Mouse (Mus musculus): ENCODE measurements around the gene Sec14l4. TPM values are rescaled to one million over a fixed set of nuclear protein-coding genes. Genes with fewer than 3 reads are reported as not detected.

Sec14l4 gene
- not detected for polyA plus RNA-seq (2017; shearing (Covaris generic))

DNA sequence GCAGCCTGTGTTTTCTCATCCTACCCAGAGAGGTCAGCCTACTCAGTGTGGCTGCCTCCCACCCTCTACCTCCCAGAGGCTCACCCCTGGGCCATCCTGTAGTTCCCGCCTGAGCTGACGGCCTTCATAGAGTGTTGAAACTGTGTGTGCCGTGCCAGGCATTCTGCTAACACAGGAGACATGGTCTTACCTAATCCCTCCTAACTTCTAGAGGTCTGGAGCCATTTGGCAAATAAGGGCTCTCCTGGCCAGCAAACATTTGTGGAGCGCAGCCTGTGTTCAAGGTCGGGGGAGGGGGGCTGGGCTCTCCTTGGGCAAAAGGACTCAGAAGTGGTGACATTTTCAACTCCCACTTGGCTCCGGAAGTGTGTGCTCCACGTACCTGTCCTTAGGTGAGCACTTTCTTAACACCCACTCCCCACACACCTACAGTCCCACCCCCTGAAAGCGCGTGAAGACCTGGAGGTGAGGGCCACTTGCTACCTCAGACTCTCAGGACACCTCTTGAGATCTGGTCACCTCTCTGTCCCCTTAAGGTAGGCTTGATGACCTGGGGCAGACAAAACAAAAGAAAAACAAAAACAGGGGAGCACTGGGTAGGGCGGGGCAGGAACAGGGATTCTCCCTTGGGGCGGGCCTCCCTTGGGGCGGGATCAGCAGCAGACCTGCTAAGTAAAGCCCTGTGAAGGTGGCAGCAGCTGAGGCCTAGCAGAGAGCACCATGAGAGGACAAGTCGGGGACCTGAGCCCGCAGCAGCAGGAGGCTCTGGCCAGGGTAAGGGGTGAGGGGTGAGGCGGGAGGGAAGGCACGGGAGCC, at the start of gene Sec14l4:
Sec14l4 (plus strand) TSS at position 337 of the 816 bp plus-strand sequence.

DNA sequence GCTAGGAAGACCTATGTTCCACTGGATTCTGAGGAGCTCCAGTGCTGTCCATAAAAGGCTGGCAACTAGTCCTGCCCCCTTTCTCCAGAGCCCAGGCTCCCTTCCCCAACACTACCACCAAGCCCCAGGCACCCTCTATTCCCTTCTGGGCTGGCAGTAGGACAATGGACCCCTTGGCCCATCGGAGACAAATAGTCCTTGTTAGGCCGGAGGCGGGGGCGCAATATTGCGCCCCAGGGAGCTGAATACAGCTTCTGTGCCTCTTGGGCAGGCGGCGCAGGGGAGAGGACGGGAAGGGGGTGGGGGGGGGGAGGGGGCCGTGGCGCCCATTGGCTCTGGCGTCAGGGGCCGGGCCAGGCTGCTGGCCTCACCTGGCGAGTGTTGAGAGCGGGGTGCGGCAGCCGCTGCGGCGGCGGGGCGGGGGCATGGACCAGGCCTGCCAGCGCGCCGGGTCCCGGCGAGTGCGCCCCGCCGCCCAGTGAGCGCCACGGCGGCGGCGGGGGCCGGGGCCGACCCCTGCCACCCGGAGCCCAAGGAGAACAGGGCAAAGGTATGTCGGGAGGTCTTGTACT, 47.9 kb upstream of the Sec14l4 start, which contains the start of gene Gal3st1:
Gal3st1 (plus strand) TSS at position 346 of the 572 bp plus-strand sequence.

DNA sequence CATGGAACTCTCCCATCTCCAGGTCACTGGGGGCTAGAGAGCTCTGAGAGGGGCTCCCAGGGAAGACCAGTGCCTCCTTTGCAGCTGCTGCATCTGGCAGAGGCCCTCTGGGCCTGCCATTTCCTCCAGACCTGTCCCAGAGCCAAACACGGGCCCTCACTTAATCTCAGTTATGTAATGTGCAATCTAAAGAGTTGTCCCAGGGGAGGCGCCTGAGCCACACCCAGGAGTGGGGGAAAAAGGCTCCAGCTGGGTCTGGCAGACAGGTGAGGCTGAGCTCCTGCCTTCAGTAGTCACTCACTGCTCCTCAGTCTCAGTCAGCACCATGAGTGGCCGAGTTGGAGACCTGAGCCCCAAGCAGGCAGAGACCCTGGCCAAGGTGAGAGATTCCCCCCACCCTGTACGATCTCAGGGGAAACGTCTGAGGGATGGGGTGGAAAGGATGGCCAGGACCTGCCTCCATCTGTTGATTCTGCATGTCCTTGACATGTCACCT, 33.4 kb downstream of the Sec14l4 start, which contains the start of gene Sec14l3:
Sec14l3 (plus strand) TSS at position 215 of the 496 bp plus-strand sequence.

DNA sequence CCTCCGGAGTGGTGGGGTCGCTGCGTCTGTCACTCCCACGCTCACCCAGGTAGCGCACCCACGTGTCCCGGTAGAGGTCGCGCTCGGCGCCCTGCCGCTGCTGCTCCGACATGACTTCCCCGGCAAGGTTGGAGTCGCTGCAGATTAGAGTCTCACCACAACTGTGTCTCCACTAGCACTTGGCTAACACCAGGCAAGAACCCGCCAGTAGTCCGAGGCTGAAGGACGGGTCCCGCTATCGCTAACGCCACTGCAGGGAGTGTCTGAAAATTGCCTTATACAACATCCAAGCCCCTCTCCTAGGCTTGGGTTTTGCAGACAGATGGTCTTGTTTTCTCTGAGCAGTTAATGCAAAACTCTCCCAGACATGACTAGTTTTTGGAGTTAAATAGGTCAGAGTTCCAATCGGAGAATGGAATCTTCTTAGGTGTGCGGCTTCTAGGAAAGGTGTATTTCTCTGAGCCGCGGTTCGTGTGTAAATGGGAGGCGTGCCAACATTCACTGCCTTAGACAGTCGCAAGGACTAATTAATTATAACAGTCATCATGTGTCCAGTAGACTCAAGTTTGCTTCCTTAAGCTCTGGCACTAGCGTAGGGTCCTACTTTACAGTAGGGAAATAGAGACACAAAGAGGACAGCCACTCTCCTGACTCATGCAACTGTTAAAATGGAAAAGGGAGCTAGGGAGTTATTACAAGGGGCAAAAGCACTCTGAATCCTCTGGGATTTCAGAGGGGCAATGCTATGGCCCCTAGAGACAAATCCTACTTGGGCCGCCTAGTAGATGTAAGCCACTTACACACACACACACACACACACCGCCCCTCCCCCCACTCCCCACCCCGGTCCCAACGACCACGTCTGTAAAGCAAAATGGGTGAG, 64.2 kb downstream of the Sec14l4 start, which contains the start of gene Mtfp1:
Mtfp1 (minus strand) TSS at position 275 of the 883 bp plus-strand sequence.

Other genes starting within 250 kb of the Sec14l4 start
- not detected for gene Osbp2, start 167.6 kb upstream of the Sec14l4 start, polyA plus RNA-seq (2017; shearing (Covaris generic))
- not detected for gene 4921536K21Rik, start 136.4 kb upstream of the Sec14l4 start, polyA plus RNA-seq (2017; shearing (Covaris generic))
- 0.16 TPM for gene Dusp18, start 136.2 kb upstream of the Sec14l4 start, polyA plus RNA-seq (2017; shearing (Covaris generic))
- 0.37 TPM for gene Slc35e4, start 116.8 kb upstream of the Sec14l4 start, polyA plus RNA-seq (2017; shearing (Covaris generic))
- gene Tcn2, start 99.3 kb upstream of the Sec14l4 start, polyA plus RNA-seq (2017; shearing (Covaris generic)): 11.7 TPM
- gene Pes1, start 67.5 kb upstream of the Sec14l4 start, polyA plus RNA-seq (2017; shearing (Covaris generic)): 68.3 TPM
- gene 4930556J24Rik, start 54.7 kb upstream of the Sec14l4 start, polyA plus RNA-seq (2017; shearing (Covaris generic)): 0.31 TPM
- gene Gal3st1, start 47.8 kb upstream of the Sec14l4 start, polyA plus RNA-seq (2017; shearing (Covaris generic)): not detected
- gene Sec14l3, start 33.4 kb downstream of the Sec14l4 start, polyA plus RNA-seq (2017; shearing (Covaris generic)): not detected
- gene Mtfp1, start 64.0 kb downstream of the Sec14l4 start, polyA plus RNA-seq (2017; shearing (Covaris generic)): 0.57 TPM
- gene Sec14l2, start 92.0 kb downstream of the Sec14l4 start, polyA plus RNA-seq (2017; shearing (Covaris generic)): 0.29 TPM
- 35.0 TPM for gene Rnf215, start 103.7 kb downstream of the Sec14l4 start, polyA plus RNA-seq (2017; shearing (Covaris generic))
- gene Ccdc157, start 128.8 kb downstream of the Sec14l4 start, polyA plus RNA-seq (2017; shearing (Covaris generic)): 5.0 TPM
- 52.2 TPM for gene Sf3a1, start 128.9 kb downstream of the Sec14l4 start, polyA plus RNA-seq (2017; shearing (Covaris generic))
- 108 TPM for gene Tbc1d10a, start 155.3 kb downstream of the Sec14l4 start, polyA plus RNA-seq (2017; shearing (Covaris generic))
- gene Castor1, start 186.8 kb downstream of the Sec14l4 start, polyA plus RNA-seq (2017; shearing (Covaris generic)): 30.3 TPM
- 22.4 TPM for gene Osm, start 205.0 kb downstream of the Sec14l4 start, polyA plus RNA-seq (2017; shearing (Covaris generic))
- gene Lif, start 226.1 kb downstream of the Sec14l4 start, polyA plus RNA-seq (2017; shearing (Covaris generic)): not detected

Data from naive thymus-derived CD4-positive, alpha-beta T cell, adult 5 months (primary cell).